Mouse (Mus musculus) spleen, adult 12 weeks (tissue): ENCODE measurements around the gene Nfe2.
"Not testable (repeated sequence)": the region's sequence is repeated elsewhere in the genome, so short reads cannot be mapped to it uniquely, and the experiment has no call there.

Experiments used
- DNase-seq: peaks from one replicate; pipeline ENCODE4 v3.0.0; 2022; ENCODE audit warnings: low spot score

The Nfe2 gene

DNA sequence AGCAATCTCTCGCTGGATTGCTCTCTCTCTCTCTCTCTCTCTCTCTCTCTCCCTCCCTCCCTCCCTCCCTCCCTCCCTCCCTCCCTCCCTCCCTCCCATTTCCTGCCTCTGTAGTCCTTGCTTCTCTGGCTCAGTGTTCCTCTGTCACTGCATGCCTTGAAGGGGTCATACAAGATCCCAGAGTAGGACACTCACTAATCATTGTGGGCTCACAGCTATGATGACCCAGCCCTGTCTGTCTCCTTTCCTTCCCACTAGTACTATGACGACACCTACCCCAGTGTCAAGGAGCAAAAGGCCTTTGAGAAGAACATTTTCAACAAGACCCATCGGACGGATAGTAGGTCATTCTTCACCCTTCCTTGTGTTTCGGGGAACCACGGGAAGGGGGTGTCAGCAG, 32.2 kb upstream of the Nfe2 start:
- no peak for DNase-seq

DNA sequence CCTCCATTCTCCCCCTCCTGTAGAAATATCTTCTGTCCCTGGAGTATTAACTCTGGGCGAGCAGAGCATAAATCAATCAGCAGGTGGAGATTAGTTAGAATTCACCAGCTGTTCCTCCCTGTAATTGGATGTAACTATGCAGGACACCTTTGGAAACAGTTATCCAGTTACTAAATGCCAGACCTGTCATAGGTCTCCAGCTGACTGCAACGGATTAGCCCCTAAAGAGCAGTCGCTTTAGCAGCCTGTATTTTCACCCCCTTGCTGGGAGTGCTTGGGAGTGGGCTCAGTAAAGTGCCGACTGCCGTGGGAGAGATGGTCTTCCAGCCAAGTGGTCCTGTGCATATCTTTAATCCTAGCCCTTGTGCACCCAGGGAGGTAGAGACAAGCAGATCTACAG, 31.4 kb upstream of the Nfe2 start:
- DNase-seq = no peak

DNA sequence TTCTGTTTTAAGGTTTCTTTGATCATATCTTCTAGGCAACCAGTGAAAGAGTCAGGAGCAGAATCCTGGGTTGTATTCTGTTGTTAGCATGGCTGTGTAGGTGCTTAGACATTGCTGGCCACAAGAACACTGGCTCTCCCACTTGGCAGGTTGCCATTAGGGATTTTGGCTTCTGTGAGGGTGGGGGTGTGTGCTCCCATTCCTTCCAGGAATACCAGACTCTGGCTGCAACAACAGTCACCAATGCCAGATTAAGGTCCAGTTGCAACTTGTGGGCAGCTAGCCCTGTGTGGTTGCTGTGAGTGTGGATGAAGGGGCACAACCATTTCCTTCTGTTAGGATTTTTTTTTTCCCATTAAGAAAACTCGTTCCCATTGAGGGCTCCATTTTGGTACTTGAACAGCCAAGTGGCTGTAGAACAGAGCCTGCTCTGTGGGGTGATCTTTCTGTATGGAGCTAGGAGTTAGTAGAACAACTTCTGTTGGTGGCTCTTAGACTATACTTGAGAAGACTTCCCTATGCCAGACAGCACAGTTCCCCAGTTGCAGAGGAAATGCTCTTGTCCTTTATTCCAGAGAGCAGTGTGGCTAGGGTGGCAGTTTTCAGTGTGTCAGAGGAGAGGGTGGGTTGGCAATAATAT, 27.7 kb upstream of the Nfe2 start:
- no peak for DNase-seq

GRCm38 (mm10) chr15:103284647-103285046, 26.4 kb upstream of the Nfe2 start:
- no peak for DNase-seq

DNA sequence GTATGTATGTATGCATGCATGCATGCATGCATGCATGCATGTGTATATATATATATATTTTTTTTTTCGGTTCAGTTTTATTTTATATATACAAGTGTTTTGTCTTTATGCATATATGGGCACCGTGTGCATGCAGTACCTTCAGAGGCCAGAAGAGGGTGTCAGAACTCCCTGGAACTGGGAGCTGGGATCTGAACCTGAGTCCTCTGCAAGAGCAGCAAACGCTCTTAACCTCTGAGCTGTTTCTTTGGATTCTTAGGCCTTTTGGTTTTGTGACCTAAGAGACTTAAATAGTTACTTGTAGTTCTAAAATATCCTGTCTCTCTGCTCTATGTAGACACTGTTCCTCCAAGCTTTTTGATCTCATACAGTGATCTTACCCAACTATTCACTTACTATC, 25.9 kb upstream of the Nfe2 start:
- peak; percentile 43 for DNase-seq

DNA sequence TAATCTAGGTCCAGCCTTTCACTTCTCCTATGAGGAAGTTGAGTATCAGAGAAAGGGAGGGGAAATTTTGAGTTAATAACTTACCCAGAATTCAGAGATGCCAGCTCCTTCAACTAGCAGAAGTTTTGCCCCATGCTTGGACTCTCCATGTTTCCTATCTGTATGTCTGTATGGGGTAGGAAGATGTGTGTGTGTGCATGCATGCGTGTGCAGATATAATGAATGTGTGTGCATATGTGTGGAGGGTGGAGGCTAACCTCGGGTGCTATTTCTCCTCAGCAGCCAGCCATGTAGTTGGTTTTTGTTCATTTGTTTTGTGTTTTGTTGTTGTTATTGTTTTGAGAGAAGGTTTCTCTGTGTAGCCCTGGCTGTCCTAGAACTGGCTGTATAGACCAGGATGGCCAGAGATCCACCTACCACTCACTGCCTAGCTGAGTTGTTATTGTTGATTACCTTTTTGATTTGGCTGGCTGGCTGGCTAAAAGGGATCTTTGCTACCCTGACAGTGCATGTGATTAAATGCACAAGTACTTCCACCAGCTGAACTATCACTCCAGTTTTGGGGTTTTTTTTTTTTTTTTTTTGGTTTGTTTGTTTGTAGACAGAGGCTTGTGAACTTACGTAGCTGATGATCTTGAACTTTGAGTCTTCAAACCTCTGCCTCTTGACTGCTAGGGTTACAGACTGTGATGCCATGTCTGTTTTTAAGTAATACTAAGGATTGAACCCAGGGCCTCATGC, 23.4 kb upstream of the Nfe2 start:
- DNase-seq = no peak

GRCm38 (mm10) chr15:103280817-103281464, 22.7 kb upstream of the Nfe2 start:
- peak; percentile 47 for DNase-seq

GRCm38 (mm10) chr15:103279750-103280149, 21.5 kb upstream of the Nfe2 start:
- peak; percentile 45 for DNase-seq

DNA sequence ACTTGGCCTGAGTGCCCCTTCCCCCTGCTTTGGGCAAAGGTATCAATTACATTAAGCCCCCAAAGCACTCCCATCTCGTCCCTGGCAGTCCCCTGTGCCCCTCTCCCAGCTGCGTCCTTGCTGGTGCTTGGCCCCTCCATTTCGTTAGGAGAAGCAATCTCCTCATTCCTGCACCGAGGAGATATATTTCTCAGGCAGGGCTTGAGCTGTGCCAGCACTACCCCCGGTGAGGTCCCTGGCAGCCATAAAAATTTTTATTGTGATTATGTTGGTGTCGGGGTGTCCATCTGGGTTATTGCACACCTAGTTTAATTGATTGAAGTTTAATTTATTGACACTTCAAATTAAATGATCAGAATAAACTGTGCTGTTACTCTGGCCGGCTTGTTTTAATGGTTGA, 19.7 kb upstream of the Nfe2 start:
- no peak for DNase-seq

DNA sequence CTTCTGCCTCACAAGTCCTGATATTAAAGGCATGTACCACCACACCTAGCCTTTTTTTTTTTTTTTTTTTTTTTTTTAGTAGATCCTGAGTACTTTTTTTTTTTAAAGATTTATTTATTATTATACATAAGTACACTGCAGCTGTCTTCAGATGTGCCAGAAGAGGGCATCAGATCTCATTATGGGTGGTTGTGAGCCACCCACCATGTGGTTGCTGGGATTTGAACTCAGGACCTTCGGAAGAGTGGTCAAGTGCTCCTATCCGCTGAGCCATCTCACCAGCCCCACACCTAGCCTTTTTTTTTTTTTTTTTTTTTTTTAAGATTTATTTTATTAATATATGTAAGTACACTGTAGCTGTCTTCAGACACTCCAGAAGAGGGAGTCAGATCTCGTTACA, 17.7 kb upstream of the Nfe2 start:
- not testable (repeated sequence) for DNase-seq

DNA sequence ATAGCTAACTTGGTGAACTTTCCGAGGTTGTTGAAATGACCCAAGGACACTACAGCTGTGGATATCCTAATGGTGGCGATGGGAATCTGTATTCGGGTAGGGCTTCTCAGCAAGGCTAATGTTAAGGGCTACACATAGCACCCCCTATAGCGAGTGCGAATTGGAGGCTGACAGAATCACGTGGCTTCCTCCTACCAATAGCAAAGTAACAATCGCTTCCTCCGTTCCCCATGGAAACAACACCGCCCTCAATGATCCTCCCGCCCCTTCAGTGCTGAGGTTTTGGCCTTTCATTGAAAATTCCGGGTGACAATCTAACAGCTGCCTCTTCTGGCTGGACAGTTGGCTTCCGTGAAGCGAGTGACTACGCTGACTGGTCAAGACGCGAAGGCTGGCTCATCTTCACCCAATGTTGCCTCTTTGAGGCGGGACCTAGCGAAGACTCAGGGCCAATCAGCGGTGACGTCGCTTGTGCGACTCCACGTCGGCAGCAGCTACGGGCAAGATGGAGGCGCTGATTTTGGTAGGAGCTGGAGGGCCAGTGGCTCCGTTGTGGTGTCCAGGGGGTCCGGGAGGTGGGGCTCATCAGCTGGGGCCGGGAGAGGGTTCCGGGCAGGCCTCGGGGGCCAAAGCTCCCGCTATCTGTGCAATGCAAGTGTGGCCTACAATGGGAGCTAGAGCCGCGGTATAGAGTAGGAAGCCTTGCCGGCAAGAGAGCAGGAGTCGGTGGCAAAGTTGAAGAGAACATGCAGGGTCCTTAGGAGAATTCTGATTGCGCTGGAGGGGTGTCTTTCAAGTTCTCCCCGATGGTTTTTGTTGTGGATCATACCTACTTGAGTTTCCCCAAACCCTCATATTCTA, 14.4 kb upstream of the Nfe2 start, which contains the start of gene Copz1:
Copz1 (plus strand) TSS at position 296 of the 861 bp plus-strand sequence.
- peak; percentile 91 for DNase-seq

GRCm38 (mm10) chr15:103268903-103269302, 10.7 kb upstream of the Nfe2 start:
- no peak for DNase-seq

GRCm38 (mm10) chr15:103264794-103265193, 6.6 kb upstream of the Nfe2 start:
- no peak for DNase-seq

- no peak for DNase-seq
These were observed 1.8 kb upstream of the Nfe2 start for GRCm38 (mm10) chr15:103259989-103260388.

DNA sequence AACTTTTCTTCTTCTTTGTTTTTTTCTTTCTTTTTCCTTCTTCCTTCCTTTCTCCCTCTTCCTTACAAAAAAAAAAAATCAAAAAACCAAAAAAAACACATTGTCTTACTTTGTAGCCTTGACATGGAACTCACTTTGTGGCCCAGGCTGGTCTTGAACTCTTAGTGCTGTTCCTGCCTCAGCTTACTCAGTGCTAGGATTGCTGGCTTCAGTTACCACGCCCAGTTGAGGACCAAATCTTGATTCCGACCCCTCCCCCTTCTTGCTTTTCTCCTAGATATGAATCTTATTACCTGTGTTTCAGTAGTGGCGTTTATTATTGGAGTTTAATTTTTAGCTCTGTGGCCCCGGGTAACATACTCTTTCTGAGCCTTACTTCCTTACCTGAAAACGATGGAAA, 959 bp upstream of the Nfe2 start:
- DNase-seq = no peak

GRCm38 (mm10) chr15:103256210-103256986, 1.8 kb downstream of the Nfe2 start:
- DNase-seq = no peak

GRCm38 (mm10) chr15:103255169-103255568, 3.0 kb downstream of the Nfe2 start:
- DNase-seq = peak; percentile 69

DNA sequence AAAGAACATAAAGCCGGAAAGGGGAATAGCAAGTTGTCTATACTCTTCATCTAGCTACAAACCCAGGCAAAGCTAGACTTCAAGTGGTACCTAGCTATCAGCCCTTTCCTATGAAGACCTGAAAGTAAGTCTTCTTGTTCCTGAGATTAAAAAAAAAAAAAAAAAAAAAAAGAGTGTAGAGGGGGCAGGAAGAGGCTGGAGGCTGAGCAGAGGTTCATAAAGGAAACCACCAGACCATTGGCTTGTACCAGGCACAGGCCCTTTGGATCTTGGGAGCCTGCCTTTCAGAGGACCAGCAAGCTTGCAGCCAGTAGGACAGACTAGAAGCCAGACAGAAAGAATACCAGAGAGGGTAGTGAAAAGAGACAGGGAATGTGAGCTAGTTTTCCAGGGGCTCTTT, 4.9 kb downstream of the Nfe2 start:
- no peak for DNase-seq

DNA sequence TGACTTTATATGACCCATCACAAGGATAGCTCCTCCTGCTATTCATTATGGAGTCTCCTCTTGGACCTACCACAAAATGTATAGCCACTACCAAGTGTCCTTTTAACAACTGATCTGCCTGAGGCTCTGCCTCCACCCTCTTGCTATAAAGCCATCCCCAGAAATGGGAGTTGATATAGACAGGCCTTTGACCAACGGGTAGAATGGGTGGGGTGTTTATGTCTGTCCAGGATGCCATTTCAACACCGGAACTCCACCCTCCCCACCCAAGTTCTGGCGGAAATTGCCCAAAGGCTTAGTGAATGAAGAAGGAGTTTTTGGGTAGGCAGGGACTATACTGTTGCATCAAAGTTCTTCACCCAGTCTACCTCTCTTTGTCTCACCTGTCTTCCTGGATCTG, 5.5 kb downstream of the Nfe2 start:
- DNase-seq = peak; percentile 52

DNA sequence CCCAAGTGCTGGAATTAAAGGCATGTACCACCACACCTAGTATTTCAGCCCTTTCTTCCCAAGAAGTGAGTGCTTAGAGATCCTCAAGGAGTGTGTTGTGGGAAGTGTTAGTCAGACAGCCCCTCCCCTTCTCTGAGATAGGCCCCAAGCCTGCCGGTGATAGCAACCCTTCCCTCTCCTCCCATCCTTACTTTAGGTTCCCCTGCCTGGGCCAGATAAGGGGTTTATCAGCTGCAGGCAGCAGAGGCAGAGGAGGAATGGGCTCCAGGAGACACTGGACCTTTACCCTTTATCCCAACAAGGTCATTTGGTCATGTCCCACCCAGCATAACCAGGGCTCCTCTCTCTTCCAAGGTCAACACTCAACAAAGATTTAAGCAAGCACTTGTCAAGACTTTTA, 6.6 kb downstream of the Nfe2 start:
- peak; percentile 79 for DNase-seq

DNA sequence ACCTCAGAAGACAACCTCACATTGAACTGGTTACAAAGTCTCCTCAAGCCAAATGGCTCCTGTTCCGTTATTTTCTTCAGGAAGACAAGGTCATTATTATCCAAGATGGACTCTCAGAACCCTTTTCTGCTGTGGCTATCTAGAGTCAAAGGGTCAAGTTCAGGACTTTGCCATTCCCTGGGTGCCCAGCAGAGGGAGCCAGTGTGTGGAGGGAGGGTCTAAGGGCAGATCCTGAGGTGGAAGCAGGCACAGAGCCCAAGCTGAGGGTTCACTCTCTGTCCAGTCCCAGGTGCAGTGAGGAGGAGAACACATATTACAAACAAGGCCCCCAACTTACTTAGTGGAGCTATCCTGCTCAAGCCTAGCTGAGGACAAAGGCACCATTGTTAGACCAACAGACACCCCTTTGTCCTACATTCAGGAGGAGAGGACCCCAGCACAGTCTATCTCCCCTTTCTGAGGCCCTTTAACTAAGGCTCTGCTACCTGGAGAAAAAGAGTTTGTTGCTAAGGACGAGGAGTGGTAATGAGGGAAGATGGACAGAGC, 7.9 kb downstream of the Nfe2 start:
- DNase-seq = peak; percentile 79
